Mouse (Mus musculus) T-cell, adult 66 days (primary cell): ENCODE results near the gene Eif2b4. TPM values are rescaled to one million over a fixed set of nuclear protein-coding genes. Genes with fewer than 3 reads are reported as not detected.

ENCODE experiments used
- total RNA-seq, 2 experiments: library from RNA; stranded (reverse); gene quantifications; 3 replicates in 1 of 2; 4 replicates in 1 of 2; pipeline ENCODE4 v1.2.4; 2023

The Eif2b4 gene
- total RNA-seq, result 10 to 100 TPM; 38.2 to 38.9 TPM

GRCm38 (mm10) chr5:31192939-31193630 lies at the start of gene Eif2b4, which contains the start of gene Snx17:
TSS of gene Eif2b4 (minus strand) at chr5:31193430.
TSS of gene Snx17 (plus strand) at chr5:31193227.

GRCm38 (mm10) chr5:31240637-31241521 lies 47.6 kb upstream of the Eif2b4 start, which contains the start of the genes Nrbp1 and Gm9970:
TSS of gene Nrbp1 (plus strand) at chr5:31240864.
TSS of gene Gm9970 (minus strand) at chr5:31241232.

GRCm38 (mm10) chr5:31220448-31221303 lies 27.4 kb upstream of the Eif2b4 start, which contains the start of gene Ppm1g:
TSS of gene Ppm1g (minus strand) at chr5:31220687.

GRCm38 (mm10) chr5:31201742-31202590 lies 8.7 kb upstream of the Eif2b4 start, which contains the start of gene Zfp513:
TSS of gene Zfp513 (minus strand) at chr5:31202303.

GRCm38 (mm10) chr5:31179766-31180630 lies 13.2 kb downstream of the Eif2b4 start, which contains the start of the genes Gm29609 and Gtf3c2:
TSS of gene Gm29609 (minus strand) at chr5:31179911.
TSS of gene Gtf3c2 (minus strand) at chr5:31180144.

GRCm38 (mm10) chr5:31154152-31154553 lies 39.1 kb downstream of the Eif2b4 start, which contains the start of gene Mpv17:
TSS of gene Mpv17 (minus strand) at chr5:31154251.

GRCm38 (mm10) chr5:31138241-31138967 lies 54.8 kb downstream of the Eif2b4 start, which contains the start of gene Ucn:
TSS of gene Ucn (minus strand) at chr5:31138829.

Other genes starting within 250 kb of the Eif2b4 start
- gene Cgref1, start 247.8 kb downstream of the Eif2b4 start, total RNA-seq, result not detected
- gene Preb, start 233.1 kb downstream of the Eif2b4 start, total RNA-seq, result 100 to 1,000 TPM; 180 to 181 TPM
- not detected for gene Tcf23, start 224.8 kb downstream of the Eif2b4 start, total RNA-seq
- 10 to 100 TPM; 28.9 to 36.2 TPM for gene Atraid, start 145.1 kb downstream of the Eif2b4 start, total RNA-seq
- gene Slc5a6, start 144.5 kb downstream of the Eif2b4 start, total RNA-seq, result 10 to 100 TPM; 11.3 to 11.4 TPM
- 10 to 100 TPM; 57.5 to 68.5 TPM for gene Cad, start 138.7 kb downstream of the Eif2b4 start, total RNA-seq
- gene Dnajc5g, start 87.1 kb downstream of the Eif2b4 start, total RNA-seq, result not detected
- under 1 TPM in 1 of 2 experiments, not detected in 1; 0.30 TPM for gene Slc30a3, start 85.2 kb downstream of the Eif2b4 start, total RNA-seq
- gene Trim54, start 76.7 kb downstream of the Eif2b4 start, total RNA-seq, result not detected
- not detected for gene Ucn, start 54.6 kb downstream of the Eif2b4 start, total RNA-seq
- gene Mpv17, start 39.2 kb downstream of the Eif2b4 start, total RNA-seq, result 10 to 100 TPM; 19.5 to 25.3 TPM
- gene Gm29609, start 13.5 kb downstream of the Eif2b4 start, total RNA-seq, result 1 to 10 TPM; 7.3 to 7.7 TPM
- 100 to 1,000 TPM; 163 to 187 TPM for gene Gtf3c2, start 13.3 kb downstream of the Eif2b4 start, total RNA-seq
- gene Snx17, start 203 bp downstream of the Eif2b4 start, total RNA-seq, result 10 to 100 TPM; 72.2 to 74.2 TPM
- 10 to 100 TPM; 31.7 to 31.8 TPM for gene Zfp513, start 8.9 kb upstream of the Eif2b4 start, total RNA-seq
- 100 to 1,000 TPM; 134 to 136 TPM for gene Ppm1g, start 27.3 kb upstream of the Eif2b4 start, total RNA-seq
- 100 to 1,000 TPM; 162 to 163 TPM for gene Nrbp1, start 47.4 kb upstream of the Eif2b4 start, total RNA-seq
- not detected for gene Gm9970, start 47.8 kb upstream of the Eif2b4 start, total RNA-seq
- 10 to 100 TPM; 17.3 to 30.1 TPM for gene Krtcap3, start 58.3 kb upstream of the Eif2b4 start, total RNA-seq
- 10 to 100 TPM; 14.2 to 18.8 TPM for gene Ift172, start 97.7 kb upstream of the Eif2b4 start, total RNA-seq
- gene Fndc4, start 102.7 kb upstream of the Eif2b4 start, total RNA-seq, result not detected
- gene Gckr, start 104.0 kb upstream of the Eif2b4 start, total RNA-seq, result not detected